Mouse (Mus musculus) forebrain, embryonic 16.5 days (tissue): ENCODE results near the gene Rwdd3. TPM values are rescaled to one million over a fixed set of nuclear protein-coding genes. Genes with fewer than 3 reads are reported as not detected.

Source experiments
- ATAC-seq: fragments of 200-750 bp; cut with Nextera tagmentation; 2 replicates; pipeline ENCODE4 v1.8.0; 2017; ENCODE audit warnings: mild to moderate bottlenecking, moderate library complexity
- H3K27ac ChIP-seq: fragments of 300-500 bp; sonication (generic); 2 replicates; pipeline ENCODE4 v1.5.1; 2014; ENCODE audit warnings: low read length, control low read depth
- H3K27me3 ChIP-seq: fragments of 300-500 bp; sonication (generic); replicated peaks from 2 replicates; pipeline ENCODE4 v1.6.1; 2014; ENCODE audit warnings: low read length; ENCODE audit not compliant: control insufficient read depth, insufficient read depth
- H3K36me3 ChIP-seq: fragments of 300-500 bp; sonication (generic); 2 replicates; pipeline ENCODE4 v1.6.1; 2014; ENCODE audit not compliant: control insufficient read depth, insufficient read depth
- H3K4me1 ChIP-seq: fragments of 300-500 bp; sonication (generic); replicated peaks from 2 replicates; pipeline ENCODE4 v1.6.1; 2014; ENCODE audit warnings: low read length; ENCODE audit not compliant: control insufficient read depth, insufficient read depth
- H3K4me2 ChIP-seq: fragments of 300-500 bp; sonication (generic); 2 replicates; pipeline ENCODE4 v1.6.1; 2014; ENCODE audit warnings: mild to moderate bottlenecking, low read length, control low read depth
- H3K4me3 ChIP-seq: fragments of 300-500 bp; sonication (generic); replicated peaks from 2 replicates; pipeline ENCODE4 v1.5.1; 2014; ENCODE audit warnings: mild to moderate bottlenecking, low read length, control low read depth
- H3K9ac ChIP-seq: fragments of 300-500 bp; sonication (generic); replicated peaks from 2 replicates; pipeline ENCODE4 v1.6.1; 2014; ENCODE audit warnings: low read depth, low read length, control low read depth
- H3K9me3 ChIP-seq: fragments of 300-500 bp; sonication (generic); 2 replicates; pipeline ENCODE4 v1.6.1; 2016; ENCODE audit warnings: low read length; ENCODE audit not compliant: control insufficient read depth
- whole genome bisulfite sequencing: fragments of 180-500 bp; shearing (Covaris S2); extraction: QIAGEN DNeasy Blood & Tissue Kit; methylation state at CpG from one replicate; pipeline ENCODE4 v1.1.7; 2014; 5-methylcytosine and 5-hydroxymethylcytosine counted together
- polyA plus RNA-seq: library from polyadenylated mRNA; unstranded; fragments of >200 nt; fragmentation: Nextera tagmentation; extraction: Ambion mirVana; gene quantifications from 2 replicates; pipeline ENCODE4 v1.2.1, GENCODE M21; 2015

Rwdd3 gene
- polyA plus RNA-seq, 1 experiment from 2014 or later, result 18.5 TPM

DNA sequence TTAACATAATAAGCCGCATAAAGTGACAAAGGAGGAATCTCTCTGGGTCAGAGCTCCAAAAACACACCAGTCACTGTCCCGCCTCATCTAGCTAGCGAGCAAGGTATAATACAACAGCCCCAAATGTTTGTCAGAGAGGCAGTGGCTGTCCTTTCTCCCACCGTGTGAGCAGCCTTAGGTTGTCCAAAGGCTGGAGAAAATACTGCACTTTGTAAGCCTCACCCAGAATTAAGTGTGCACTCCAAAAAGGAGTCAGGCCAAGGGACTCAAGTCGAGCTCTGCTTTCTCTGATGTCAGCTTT lies 66.1 kb downstream of the Rwdd3 start:
- peak; percentile 8; the same call in 1 of the 2 replicates for ATAC-seq
- peaks cover 9% of the 10 kb centered on the region; the same call in 1 of the 2 replicates for H3K4me1 ChIP-seq
- H3K4me3 ChIP-seq, result no peak overlapping the region
- no peaks in the 10 kb centered on the region for H3K9me3 ChIP-seq
- no peak overlapping the region for H3K9ac ChIP-seq
- H3K27ac ChIP-seq, result no peak overlapping the region
- H3K36me3 ChIP-seq, result no peaks in the 10 kb centered on the region
- no peak overlapping the region for H3K4me2 ChIP-seq
- no peaks in the 10 kb centered on the region for H3K27me3 ChIP-seq
- WGBS, result 67% methylated on average over 5 of the region's 5 CpGs

Other genes with a start within 250 kb of the Rwdd3 start
- gene Tmem56, start 111.4 kb upstream of the Rwdd3 start, polyA plus RNA-seq, result 3.5 and 3.8 TPM in 2 replicates
- 29.8 and 35.7 TPM in 2 replicates for gene Alg14, start 120.1 kb upstream of the Rwdd3 start, polyA plus RNA-seq